Mouse (Mus musculus) bone marrow macrophage, adult 2 months (primary cell): ENCODE results near the gene Nme2.

Experiments
- CTCF ChIP-seq: IDR thresholded peaks from 2 replicates; pipeline ENCODE4 v1.5.1; 2012; ENCODE audit warnings: low read depth, mild to moderate bottlenecking, low read length, moderate library complexity
- POLR2A ChIP-seq: IDR thresholded peaks from 2 replicates; pipeline ENCODE4 v1.6.1; 2012; ENCODE audit warnings: mild to moderate bottlenecking, low read depth, low read length, borderline replicate concordance

- TF ChIP-seq CTCF: no peak
- no peak for TF ChIP-seq POLR2A
Measured at GRCm38 (mm10) chr11:93908829-93909228, 47.2 kb downstream of the Nme2 start.
